Mouse (Mus musculus) cerebellum, adult 11-12 months (tissue): Measurements from ENCODE around the gene Vmo1.
"Not testable (repeated sequence)": the region's sequence is repeated elsewhere in the genome, so short reads cannot be mapped to it uniquely, and the experiment has no call there.

Source experiments
- DNase-seq: peaks from one replicate; pipeline ENCODE4 v3.0.0; 2022

Vmo1 gene

GRCm38 (mm10) chr11:70514288-70514687, at the start of gene Vmo1:
TSS of gene Vmo1 (minus strand) at chr11:70514616.
- no peak for DNase-seq

- DNase-seq = peak; percentile 30
Observed at GRCm38 (mm10) chr11:70563470-70564275, 49.3 kb upstream of the Vmo1 start.

GRCm38 (mm10) chr11:70562995-70563469, 48.6 kb upstream of the Vmo1 start:
- DNase-seq = no peak

DNA sequence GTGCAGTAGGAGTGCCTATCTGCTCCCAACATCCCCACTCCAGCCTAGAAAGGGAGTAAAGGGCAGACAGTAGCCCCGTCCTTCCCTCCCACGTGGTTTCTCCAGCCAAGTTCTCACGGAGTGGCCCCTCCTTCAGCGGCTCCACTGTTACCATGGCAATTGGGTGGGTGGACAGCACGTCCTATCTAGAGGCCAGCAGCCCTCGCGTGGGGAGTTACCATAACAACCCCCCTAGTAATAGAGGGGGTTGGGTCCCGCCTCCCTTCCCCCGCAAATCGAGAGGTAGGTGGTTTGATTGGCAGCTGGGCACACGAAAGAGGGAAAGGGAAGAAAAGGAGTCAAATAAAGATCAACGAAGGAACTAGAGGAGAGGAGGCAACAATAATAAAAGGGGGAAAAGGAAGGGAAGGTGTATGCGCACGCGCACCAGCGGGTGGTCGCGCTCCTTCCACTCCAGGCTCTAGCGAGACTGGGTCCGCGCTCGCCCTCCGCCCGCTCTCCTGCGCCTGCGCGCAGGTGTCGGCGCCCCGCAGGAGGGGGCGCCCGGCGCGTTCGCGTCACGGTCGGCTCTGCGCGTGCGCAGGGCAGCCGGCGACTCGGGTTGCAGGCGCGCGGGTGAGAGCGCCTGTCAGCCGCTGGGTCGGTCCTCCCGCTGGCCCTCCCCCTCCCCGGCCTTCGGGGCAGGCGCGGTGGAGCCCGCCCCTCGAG, 48.0 kb upstream of the Vmo1 start, which contains the start of gene Mink1:
Mink1 (plus strand) TSS at position 595 of the 708 bp plus-strand sequence.
- peak; percentile 90 for DNase-seq

- no peak for DNase-seq
Observed at GRCm38 (mm10) chr11:70561937-70562286, 47.5 kb upstream of the Vmo1 start.

DNA sequence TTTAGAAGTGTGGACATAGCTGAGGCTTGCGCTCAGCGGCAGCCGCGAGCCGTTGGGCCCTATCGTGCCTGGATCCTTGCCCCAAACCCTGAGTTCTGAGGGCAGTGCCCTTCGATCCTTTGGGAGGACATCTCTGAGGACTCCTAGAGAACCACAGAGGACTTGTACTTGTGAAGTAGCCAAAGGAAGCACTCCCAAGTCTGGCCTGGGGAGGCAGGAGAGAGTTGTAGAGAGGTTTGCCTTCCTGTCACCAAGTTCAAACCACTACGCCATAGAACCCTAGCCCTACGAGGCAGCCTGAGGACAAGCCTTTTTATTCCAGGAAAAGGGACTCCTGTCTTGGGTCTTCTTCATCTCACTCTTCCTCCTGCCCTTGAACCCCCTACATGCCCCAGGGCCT, 43.1 kb upstream of the Vmo1 start:
- no peak for DNase-seq

DNA sequence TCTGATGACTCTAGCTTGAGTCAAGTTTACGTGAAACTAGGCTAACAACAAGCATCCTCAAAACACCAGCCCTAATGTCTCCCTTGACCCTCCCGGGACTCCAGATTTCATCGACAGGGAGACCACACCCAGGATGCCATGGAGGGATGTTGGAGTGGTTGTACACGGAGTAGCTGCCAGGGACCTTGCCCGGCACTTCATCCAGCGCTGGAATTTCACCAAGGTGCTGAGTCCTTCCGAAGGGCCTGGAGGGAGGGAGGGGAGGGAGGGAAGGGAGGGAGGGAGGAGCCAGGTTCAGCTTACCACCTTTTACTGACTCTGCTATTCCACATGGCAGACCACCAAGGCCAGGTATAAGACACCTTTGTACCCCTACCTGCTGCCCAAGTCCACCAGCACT, 39.5 kb upstream of the Vmo1 start:
- no peak for DNase-seq

DNA sequence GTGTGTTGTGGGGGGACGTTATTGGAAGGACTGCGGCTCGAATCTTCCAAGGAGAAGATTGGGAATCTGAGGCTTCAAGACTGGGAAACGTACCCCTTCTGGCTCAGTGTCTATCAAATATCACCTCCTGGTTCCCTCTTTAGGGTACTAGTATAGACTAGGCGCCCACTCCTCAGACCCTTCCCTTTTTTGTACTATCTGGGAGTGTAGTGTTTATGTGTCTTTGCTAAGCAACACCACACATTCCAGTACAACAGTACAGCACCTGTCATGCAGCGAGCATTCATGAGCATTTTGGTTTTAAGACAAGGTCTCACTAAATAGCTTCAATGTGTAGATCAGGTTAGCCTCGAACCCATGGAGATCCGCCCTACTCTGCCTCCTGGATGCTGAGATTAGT, 37.1 kb upstream of the Vmo1 start:
- DNase-seq = no peak

DNA sequence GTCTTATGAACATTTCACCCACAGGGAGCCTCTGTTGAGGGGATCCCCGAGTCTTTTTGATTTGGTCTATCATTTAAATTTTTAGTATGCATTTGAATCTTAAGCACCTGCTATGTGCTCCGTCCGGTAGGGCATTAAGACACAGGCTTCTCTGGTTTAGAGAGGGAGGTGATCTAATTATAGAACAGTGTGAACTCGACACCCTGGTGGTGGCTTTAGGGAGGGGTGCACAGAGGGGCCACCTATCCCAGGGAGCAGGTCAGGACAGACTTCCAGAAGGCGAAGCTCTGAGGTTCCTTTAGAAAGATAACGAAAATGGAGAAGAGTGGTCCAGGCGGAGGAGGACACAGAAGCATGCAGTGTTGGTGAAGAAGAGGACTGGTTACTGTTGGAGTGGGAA, 30.1 kb upstream of the Vmo1 start:
- DNase-seq = no peak

DNA sequence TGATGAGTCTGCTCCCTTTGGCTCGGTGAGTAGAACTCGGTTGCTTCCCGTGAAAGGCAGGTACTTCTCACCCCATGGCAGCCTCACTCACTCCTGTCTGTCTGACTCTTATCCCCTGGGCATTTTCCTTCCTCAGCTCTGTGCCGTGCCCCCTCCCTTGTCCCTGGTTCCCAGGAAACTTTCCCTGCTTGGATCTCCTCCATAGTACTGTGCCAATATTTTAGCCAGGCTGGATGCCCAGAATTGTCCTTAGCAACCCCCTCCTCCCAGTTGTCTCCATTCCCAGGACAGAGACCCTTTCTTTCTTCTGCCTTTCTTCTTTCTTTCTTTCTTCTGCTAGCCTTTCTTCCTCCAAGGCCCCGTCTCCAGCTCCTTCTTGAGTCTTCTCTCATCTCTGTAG, 27.0 kb upstream of the Vmo1 start:
- DNase-seq = no peak

DNA sequence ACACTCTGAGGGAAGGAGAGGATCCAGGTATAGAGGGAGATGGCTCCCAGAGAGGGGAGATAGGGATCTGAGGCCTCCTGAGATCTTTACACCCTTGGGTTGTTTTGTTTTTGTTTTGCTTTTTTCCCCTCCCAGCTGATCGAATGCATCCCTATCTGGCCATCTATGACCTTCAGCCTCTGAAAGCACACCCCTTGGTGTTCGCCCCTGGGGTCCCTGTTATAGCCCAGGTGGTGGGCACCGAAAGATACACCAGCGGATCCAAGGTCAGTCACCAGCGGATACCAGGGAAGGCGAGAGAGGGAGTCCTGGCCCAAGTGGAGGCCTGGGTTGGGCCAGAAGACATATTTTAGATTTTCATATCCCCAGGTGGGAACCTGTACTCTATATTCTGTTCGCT, 26.5 kb upstream of the Vmo1 start:
- no peak for DNase-seq

GRCm38 (mm10) chr11:70539877-70540587, 25.6 kb upstream of the Vmo1 start, which contains the start of gene Pld2:
TSS of gene Pld2 (plus strand) at chr11:70540064.
- DNase-seq = peak; percentile 40

- DNase-seq = no peak
Observed at GRCm38 (mm10) chr11:70539423-70539822, 25.0 kb upstream of the Vmo1 start.

DNA sequence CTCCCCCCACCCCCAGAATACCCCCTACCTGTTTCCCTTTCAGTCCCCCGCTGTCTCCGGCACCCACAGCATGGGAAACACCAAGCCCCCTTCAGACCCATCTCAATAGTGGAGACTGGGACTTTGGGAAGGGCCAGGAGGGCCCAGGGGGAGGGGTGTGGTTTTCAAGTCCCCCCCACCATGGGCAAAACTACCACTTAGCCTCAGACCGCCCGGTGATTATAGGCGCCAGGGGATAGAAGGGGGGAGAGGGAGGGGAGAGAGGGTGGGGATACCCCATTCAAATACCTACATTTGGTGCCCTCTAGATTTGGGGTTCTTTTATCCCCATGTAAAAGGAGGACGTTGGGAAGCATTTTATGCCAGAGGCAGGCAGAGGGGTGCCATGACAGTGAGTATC, 18.4 kb upstream of the Vmo1 start, which contains the start of gene Gm40193:
Gm40193 (minus strand) TSS at position 101 of the 400 bp plus-strand sequence.
- no peak for DNase-seq

GRCm38 (mm10) chr11:70531065-70531464, 16.6 kb upstream of the Vmo1 start:
- DNase-seq = not testable (repeated sequence)

DNA sequence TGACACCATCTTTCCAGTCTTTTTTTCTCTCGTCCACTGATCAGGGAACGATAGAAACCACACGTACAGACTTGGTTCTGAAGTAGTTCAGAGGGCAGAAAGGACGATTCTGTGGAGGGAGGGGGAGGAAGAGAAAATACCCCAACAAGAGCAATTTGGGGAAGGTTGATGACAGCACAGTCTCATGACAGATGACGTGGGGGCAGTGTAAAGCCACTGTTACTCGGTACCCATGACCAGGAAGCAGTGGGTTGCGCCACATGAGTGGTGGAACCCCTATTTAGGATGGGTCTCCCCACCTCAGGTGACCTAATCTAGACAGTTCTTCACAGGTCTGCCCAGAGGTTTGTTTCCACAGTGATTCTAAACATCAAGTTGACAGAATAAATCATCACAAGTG, 14.2 kb upstream of the Vmo1 start:
- no peak for DNase-seq

- DNase-seq = peak; percentile 21
Observed at GRCm38 (mm10) chr11:70526211-70526610, 11.8 kb upstream of the Vmo1 start.

DNA sequence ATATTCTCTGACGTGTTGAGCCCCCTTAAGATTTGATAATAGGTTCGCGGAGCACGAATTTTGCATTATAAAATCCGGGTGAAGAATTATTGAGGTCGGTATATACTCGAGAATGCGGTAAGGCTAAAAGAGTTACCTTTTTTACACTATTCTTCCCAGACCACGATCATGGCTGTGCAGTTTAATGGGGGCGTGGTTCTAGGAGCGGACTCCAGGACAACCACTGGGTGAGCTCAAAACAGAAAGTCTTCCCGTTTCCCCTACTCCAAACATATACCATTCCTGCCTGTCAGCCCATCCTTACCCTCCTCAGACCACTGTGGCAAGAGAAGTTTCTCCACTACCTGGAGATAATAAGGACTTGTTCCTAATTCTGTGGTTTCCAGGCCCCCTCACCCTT, 11.3 kb upstream of the Vmo1 start:
- DNase-seq = no peak

DNA sequence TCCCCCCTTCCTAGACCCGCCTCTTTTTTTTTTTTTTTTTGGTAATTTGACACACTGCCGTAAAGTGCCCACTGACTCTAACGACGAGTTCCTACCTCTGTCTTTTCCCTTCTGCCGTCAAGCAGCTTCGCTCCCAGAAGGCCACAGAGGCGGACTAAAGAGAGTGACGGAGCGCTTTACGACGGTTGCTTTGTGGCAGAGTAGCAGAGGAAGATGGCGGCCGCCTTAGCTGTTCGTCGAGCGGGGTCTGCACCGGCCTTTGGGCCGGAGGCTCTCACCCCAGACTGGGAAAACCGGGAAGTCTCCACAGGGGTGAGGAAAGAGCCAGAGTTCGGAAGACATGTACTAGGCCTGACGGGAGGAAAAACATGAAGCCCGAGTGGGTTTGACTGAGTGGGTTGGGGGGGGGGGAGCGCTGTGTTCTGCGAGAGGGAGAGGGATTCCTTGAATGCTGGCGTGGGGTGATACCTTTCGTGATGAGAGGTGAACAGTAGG, 10.8 kb upstream of the Vmo1 start, which contains the start of gene Psmb6:
Psmb6 (plus strand) TSS at position 184 of the 495 bp plus-strand sequence.
- peak; percentile 95 for DNase-seq

DNA sequence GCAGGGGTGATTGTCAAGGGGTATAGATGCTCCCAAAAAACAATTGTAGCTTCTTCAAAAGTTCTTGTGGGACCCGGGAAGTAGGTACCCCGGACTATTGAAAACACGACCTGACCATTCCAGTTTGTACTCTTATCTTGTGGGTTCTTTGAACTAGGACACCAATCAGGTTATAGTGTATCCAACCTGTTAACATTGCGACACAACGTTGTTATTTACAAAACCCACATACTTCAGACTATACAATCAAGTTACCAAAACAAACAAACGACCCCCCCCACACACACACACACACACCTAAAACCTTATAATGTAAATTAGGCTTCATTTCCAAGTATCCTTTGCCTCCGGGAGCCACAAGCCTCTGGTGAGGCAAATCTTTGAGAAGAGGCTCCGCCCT, 10.4 kb upstream of the Vmo1 start:
- DNase-seq = no peak

DNA sequence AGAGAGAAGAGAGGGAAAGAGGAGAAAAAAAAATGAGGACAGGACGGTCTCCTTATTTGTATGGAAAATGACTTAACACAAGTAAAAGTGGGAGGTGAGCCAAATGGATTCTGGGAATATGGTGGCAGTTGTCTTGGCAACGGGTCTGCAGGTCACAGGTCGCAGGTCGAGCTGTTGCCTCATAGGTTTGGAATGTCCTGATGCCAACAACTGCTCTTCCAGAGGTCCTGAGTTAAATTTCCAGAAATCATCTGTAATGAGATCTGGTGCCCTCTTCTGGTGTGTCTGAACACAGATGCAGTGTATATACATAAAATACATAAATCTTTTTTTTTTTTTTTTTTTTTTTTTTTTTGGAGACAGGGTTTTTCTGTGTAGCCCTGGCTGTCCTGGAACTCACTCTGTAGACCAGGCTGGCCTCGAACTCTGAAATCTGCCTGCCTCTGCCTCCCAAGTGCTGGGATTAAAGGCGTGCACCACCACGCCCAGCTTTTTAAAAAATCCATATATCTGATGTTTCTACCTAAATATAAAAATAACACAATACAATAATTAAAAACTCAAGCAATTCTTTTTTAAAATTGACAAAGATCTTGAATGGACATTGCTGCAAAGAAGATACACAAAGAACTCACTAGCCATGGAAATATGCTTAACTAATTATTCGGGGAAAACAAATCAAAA, 9.0 kb upstream of the Vmo1 start:
- peak; percentile 25 for DNase-seq

GRCm38 (mm10) chr11:70520178-70520769, 5.9 kb upstream of the Vmo1 start:
- DNase-seq = peak; percentile 43
